Mouse (Mus musculus) myocyte (in vitro differentiated cells): ENCODE data around the gene Vstm4. TPM values are rescaled to one million over a fixed set of nuclear protein-coding genes. Genes with fewer than 3 reads are reported as not detected.

Experiments used
- H3K27me3 ChIP-seq: one replicate; pipeline ENCODE4 v1.6.1; 2011; ENCODE audit not compliant: control insufficient read depth, insufficient read depth, insufficient read length
- H3K36me3 ChIP-seq: one replicate; pipeline ENCODE4 v1.6.1; 2011; ENCODE audit not compliant: control insufficient read depth, insufficient read depth
- H3K4me2 ChIP-seq: one replicate; pipeline ENCODE4 v1.6.1; 2011; ENCODE audit warnings: low read depth, control low read depth
- H3K4me3 ChIP-seq: one replicate; pipeline ENCODE4 v1.5.1; 2011; ENCODE audit warnings: mild to moderate bottlenecking, control low read depth, moderate library complexity
- H3K79me2 ChIP-seq: one replicate; pipeline ENCODE4 v1.6.1; 2011; ENCODE audit not compliant: control insufficient read depth, insufficient read depth
- H3ac ChIP-seq: one replicate; pipeline ENCODE4 v1.6.1; 2011; ENCODE audit not compliant: control insufficient read depth, insufficient read length
- CEBPB ChIP-seq: IDR thresholded peaks from 2 replicates; pipeline ENCODE4 v1.6.1; 2011; ENCODE audit warnings: mild to moderate bottlenecking, moderate library complexity; ENCODE audit not compliant: poor library complexity, insufficient read depth, severe bottlenecking
- E2F4 ChIP-seq: IDR thresholded peaks from one replicate; pipeline ENCODE4 v1.6.1; 2011; ENCODE audit warnings: mild to moderate bottlenecking, control low read depth, moderate library complexity; ENCODE audit not compliant: insufficient read depth
- MAX ChIP-seq: IDR thresholded peaks from one replicate; pipeline ENCODE4 v1.6.1; 2011; ENCODE audit warnings: low read depth, mild to moderate bottlenecking, control low read depth
- MYOD1 ChIP-seq, 3 experiments: IDR thresholded peaks; one replicate each; pipeline ENCODE4 v1.6.1; 2011; ENCODE audit warnings: control low read depth in 2 of 3, low read depth in 2 of 3, mild to moderate bottlenecking in 2 of 3, moderate library complexity in 1 of 3; ENCODE audit not compliant: insufficient read length in 2 of 3, control insufficient read depth in 1 of 3
- MYOG ChIP-seq, 3 experiments: IDR thresholded peaks; one replicate each; pipeline ENCODE4 v1.6.1; 2011; ENCODE audit warnings: control low read depth in 2 of 3, low read depth in 2 of 3, mild to moderate bottlenecking in 2 of 3; ENCODE audit not compliant: insufficient read length in 2 of 3, control insufficient read depth in 1 of 3, insufficient read depth in 1 of 3
- POLR2A ChIP-seq: IDR thresholded peaks from one replicate; pipeline ENCODE4 v1.6.1; 2011; ENCODE audit warnings: low read depth, mild to moderate bottlenecking, control low read depth, moderate library complexity; ENCODE audit not compliant: insufficient read length
- POLR2AphosphoS2 ChIP-seq: IDR thresholded peaks from one replicate; pipeline ENCODE4 v1.6.1; 2011; ENCODE audit warnings: low read depth, control low read depth; ENCODE audit not compliant: insufficient read length
- REST ChIP-seq: IDR thresholded peaks from one replicate; pipeline ENCODE4 v1.6.1; 2011; ENCODE audit warnings: mild to moderate bottlenecking, control low read depth, moderate library complexity; ENCODE audit not compliant: insufficient read depth, insufficient read length
- SRF ChIP-seq: IDR thresholded peaks from one replicate; pipeline ENCODE4 v1.6.1; 2011; ENCODE audit warnings: low read depth; ENCODE audit not compliant: control insufficient read depth, insufficient read length
- TCF12 ChIP-seq: IDR thresholded peaks from one replicate; pipeline ENCODE4 v1.6.1; 2011; ENCODE audit warnings: mild to moderate bottlenecking, control low read depth; ENCODE audit not compliant: poor library complexity, insufficient read depth, severe bottlenecking
- TCF3 ChIP-seq: IDR thresholded peaks from one replicate; pipeline ENCODE4 v1.6.1; 2011; ENCODE audit warnings: low read depth, control low read depth; ENCODE audit not compliant: insufficient read length
- USF1 ChIP-seq: IDR thresholded peaks from one replicate; pipeline ENCODE4 v1.6.1; 2011; ENCODE audit warnings: low read depth, mild to moderate bottlenecking, control low read depth, moderate library complexity
- polyA plus RNA-seq: library from polyadenylated mRNA; unstranded; fragments of >200 nt; fragmentation: generic; extraction: Trizol; gene quantifications from one replicate; pipeline ENCODE4 v1.2.1, GENCODE M21; 2012; ENCODE audit warnings: missing spikeins

The Vstm4 gene
- polyA plus RNA-seq, 1 experiment = not detected

DNA sequence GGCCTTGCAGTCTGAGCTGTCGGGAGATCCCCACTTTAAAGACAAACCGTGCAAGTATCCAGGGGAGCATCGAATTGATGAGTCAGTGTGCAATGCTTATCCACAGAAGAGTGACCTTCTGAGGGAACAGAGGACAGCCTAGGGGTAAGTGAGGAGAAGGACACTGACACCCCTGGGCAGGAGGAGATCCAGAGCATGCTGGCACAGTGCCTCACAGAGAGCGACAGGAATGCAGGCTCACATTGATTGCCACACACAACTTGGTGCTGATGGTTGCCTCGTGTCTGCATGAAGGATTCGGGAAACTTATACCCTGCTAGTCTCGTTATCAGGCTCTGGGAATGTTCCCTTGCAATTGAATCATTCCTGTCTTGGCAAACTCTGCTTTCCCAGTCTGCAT lies 39.3 kb upstream of the Vstm4 start:
- H3ac ChIP-seq = no peak overlapping the region
- no peak for TF ChIP-seq MYOD1 (IDR thresholded peaks at IDR 0.05; ENCODE audit: control insufficient read depth in 1 of 3, insufficient read length in 2 of 3, low read depth in 2 of 3)
- no peak for TF ChIP-seq USF1
- no peak for TF ChIP-seq REST
- no peak for TF ChIP-seq MYOG (IDR thresholded peaks at IDR 0.05; ENCODE audit: control insufficient read depth in 1 of 3, insufficient read depth in 1 of 3, insufficient read length in 2 of 3, low read depth in 2 of 3)
- TF ChIP-seq TCF12 = no peak
- no peak for TF ChIP-seq POLR2AphosphoS2
- TF ChIP-seq MAX = no peak
- TF ChIP-seq CEBPB = no peak
- TF ChIP-seq TCF3 = no peak
- TF ChIP-seq POLR2A = no peak
- TF ChIP-seq E2F4 = no peak
- TF ChIP-seq SRF = no peak
- no peaks in the 10 kb centered on the region for H3K79me2 ChIP-seq
- no peak overlapping the region for H3K4me2 ChIP-seq
- no peak overlapping the region for H3K4me3 ChIP-seq
- peaks cover 27% of the 10 kb centered on the region for H3K27me3 ChIP-seq
- H3K36me3 ChIP-seq = no peaks in the 10 kb centered on the region

DNA sequence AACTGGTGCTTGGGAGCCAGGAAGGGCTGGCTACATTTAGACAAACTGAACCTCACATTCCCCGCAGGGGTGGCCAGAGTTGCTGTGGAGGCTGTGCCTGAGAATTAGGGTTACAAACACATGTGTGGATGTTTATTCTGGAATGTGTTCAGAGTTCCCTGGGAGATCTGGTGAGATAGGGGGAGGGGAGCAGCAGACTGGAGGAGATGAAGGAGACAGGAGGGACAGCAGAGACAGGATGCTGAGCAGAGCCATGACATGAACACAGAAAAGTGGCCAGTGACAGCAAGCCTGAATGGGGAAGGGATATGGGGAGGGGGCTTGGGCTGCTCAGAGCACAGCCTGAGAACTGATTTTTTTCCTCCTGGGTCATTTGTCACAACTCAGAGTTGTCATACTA lies 37.3 kb upstream of the Vstm4 start:
- TF ChIP-seq MAX (no peak), TCF3 (no peak), SRF (no peak)
- Histone ChIP-seq H3K4me2 (no peak overlapping the region), H3K36me3 (no peaks in the 10 kb centered on the region), H3ac (no peak overlapping the region), H3K27me3 (peaks cover 27% of the 10 kb centered on the region), H3K79me2 (no peaks in the 10 kb centered on the region), H3K4me3 (no peak overlapping the region)

DNA sequence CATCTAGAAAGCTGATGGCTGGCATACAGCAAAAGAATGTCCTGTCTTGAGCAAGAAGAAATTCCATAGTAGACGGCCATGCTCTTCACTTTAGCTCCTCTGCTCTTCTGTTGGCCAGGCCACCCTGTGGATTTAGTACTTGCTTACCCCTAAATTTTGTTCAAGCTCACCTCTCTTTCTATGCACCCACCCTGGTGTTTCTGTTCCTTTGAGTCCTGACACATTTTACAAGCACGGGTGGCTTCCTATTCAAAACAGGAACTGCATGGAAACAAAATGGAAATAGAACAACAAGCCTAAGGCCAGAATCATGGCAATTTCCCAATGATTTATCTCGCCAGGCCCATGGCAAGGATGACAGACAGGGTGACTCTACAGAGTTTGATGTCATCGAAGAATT lies 33.7 kb upstream of the Vstm4 start:
- H3K27me3 ChIP-seq = peaks cover 20% of the 10 kb centered on the region
- H3K4me2 ChIP-seq = no peak overlapping the region
- H3K79me2 ChIP-seq = no peaks in the 10 kb centered on the region
- no peaks in the 10 kb centered on the region for H3K36me3 ChIP-seq
- no peak overlapping the region for H3ac ChIP-seq
- TF ChIP-seq POLR2AphosphoS2 = no peak
- TF ChIP-seq MYOG (IDR thresholded peaks at IDR 0.05; ENCODE audit: control insufficient read depth in 1 of 3, insufficient read depth in 1 of 3, insufficient read length in 2 of 3, low read depth in 2 of 3) = no peak
- TF ChIP-seq E2F4 = no peak
- no peak for TF ChIP-seq REST
- no peak for TF ChIP-seq CEBPB
- no peak for TF ChIP-seq MYOD1 (IDR thresholded peaks at IDR 0.05; ENCODE audit: control insufficient read depth in 1 of 3, insufficient read length in 2 of 3, low read depth in 2 of 3)
- TF ChIP-seq TCF3 = no peak
- no peak for TF ChIP-seq USF1
- no peak for TF ChIP-seq MAX
- TF ChIP-seq TCF12 = no peak
- TF ChIP-seq SRF = no peak
- TF ChIP-seq POLR2A = no peak
- H3K4me3 ChIP-seq = no peak overlapping the region

- no peaks in the 10 kb centered on the region for H3K36me3 ChIP-seq
These were observed 32.7 kb upstream of the Vstm4 start for GRCm38 (mm10) chr14:32823861-32824260.

More at GRCm38 (mm10) chr14:32823861-32824260, 32.7 kb upstream of the Vstm4 start:
- H3K79me2 ChIP-seq = no peaks in the 10 kb centered on the region
- no peak overlapping the region for H3K4me2 ChIP-seq
- no peak overlapping the region for H3ac ChIP-seq
- H3K27me3 ChIP-seq = peaks cover 10% of the 10 kb centered on the region
- TF ChIP-seq USF1 = no peak
- TF ChIP-seq TCF3 = no peak
- TF ChIP-seq SRF = no peak
- TF ChIP-seq MAX = no peak
- TF ChIP-seq POLR2A = no peak
- no peak for TF ChIP-seq CEBPB
- TF ChIP-seq POLR2AphosphoS2 = no peak
- TF ChIP-seq TCF12 = no peak
- TF ChIP-seq E2F4 = no peak
- no peak for TF ChIP-seq MYOG (IDR thresholded peaks at IDR 0.05; ENCODE audit: control insufficient read depth in 1 of 3, insufficient read depth in 1 of 3, insufficient read length in 2 of 3, low read depth in 2 of 3)
- TF ChIP-seq REST = no peak
- no peak for TF ChIP-seq MYOD1 (IDR thresholded peaks at IDR 0.05; ENCODE audit: control insufficient read depth in 1 of 3, insufficient read length in 2 of 3, low read depth in 2 of 3)
- no peak overlapping the region for H3K4me3 ChIP-seq
